Mouse (Mus musculus) brain, embryonic 18.5 days (tissue): ENCODE results near the gene Hk3.

ENCODE experiments used
- DNase-seq: peaks from one replicate; pipeline ENCODE4 v3.0.0-alpha.2; 2012; ENCODE audit warnings: low read depth, low spot score

Gene Hk3

DNA sequence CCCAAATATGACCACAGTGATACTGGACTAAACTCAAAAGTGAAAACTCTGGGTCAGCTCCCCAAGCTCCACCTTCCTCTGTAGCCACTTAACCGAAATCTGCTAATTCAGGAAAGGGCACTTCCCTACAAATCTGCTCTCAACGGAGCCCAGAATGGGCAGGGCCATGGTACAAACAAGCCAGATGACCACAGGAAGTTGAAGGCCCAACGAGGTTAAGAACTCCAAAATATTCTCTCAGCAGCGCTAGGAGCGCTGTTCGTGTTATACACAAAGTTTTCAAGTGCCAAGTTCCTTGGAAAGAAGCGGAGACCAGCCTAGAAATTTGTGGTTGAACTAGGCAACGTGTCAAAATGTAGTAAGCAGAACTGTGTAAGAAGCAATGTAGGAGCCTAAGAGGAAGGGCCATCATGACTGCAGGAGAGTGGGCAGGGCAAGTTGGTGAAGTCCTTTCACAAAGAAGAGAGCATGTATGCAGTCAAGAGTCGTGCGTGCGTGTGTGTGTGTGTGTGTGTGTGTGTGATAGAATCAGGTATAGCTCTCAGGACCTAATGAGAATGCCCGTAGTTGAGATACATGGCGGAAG lies at the start of gene Hk3:
Hk3 (minus strand) TSS at position 192 of the 586 bp plus-strand sequence.
- DNase-seq = no peak

DNA sequence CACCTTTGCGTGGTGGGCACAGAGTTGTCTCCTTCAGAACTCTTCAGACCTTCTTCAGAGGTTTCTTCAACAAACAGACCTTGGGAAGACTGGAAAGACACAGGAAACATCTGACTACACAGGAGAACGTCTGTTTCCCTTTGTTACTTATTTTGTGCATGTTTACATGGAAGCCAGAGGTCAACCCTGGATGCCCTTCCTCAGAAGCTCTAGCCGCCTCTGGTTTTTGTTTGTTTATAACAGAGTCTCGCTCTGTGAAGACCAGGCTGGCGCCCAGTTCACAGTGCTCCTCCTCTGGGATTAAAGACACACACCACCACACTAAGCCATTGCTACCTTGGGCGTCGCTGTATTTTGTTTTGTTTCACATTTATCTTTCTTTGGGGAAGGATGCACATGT lies 48.5 kb upstream of the Hk3 start:
- DNase-seq = no peak

DNA sequence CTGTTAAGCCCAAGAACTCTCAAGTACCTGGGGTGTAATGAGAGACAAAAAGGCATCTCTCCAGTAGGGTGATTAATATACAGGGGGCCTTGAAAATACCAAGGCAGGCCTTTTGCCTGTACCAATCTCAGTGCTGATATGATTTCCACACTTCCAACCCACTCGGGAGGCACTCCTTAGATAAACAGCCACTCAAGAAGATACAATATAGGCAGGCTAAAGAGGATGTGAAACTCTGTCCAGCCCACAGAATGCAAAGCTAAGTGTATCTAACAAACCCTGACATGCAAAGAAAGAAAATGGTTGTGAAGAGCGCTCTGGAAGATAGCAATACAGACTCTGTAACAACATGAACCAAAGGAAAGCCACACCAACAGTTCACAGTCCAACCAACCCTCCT lies 42.1 kb upstream of the Hk3 start:
- no peak for DNase-seq

DNA sequence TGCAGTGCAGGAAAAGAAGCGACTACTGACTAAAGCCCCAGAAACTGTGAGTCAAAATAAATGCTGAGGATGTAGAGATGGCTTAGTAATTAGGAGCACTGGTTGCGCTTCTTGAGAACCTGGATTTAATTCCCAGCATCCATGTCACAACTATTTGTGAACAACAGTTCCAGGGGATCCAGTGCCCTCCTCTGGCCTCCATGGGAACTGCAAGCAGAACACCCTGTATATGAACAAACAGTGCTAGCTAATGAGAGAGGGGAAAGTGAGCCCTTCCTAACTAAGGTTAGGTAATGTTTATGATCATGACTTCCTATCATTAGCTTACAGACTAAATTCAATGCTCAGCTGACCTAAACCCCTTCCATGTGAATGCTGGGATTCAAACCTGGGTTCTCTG lies 36.9 kb upstream of the Hk3 start:
- DNase-seq = no peak

DNA sequence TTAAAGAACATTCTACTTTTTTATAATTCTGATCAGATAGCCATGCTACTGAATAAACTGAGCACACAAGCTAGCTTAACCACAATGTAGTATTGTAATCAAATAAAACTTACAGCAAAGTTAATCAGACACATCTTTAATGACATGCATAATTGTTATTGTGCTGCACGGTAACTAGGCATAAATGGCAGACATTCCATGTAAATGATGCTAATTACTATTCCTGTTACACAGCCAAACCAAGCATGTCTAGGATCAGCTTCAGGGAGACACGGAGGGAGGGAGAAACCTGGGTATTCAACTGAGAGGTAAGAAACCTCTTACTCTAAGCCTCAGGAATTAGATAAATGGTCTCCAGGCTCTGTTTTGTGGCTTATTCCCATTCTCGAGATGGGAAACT lies 26.5 kb upstream of the Hk3 start:
- DNase-seq = no peak

DNA sequence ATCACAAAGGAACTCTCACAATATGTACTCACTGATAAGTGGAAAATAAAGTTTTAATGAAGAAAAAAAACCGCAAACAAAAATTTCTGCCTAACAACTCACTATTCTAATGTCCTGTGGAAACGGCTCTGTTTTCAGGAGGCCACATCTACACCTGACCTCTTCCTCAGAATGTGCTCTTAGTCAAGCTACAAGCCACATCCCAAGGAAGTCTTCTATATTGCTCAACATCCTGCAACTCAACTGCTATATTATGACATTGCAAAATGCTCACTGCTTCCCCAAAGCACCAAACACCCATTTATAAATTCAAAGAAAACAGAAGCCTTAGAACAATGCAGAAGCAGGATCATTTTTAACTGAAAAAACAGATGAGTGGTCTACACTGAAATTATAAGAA lies 18.8 kb upstream of the Hk3 start:
- DNase-seq = no peak

DNA sequence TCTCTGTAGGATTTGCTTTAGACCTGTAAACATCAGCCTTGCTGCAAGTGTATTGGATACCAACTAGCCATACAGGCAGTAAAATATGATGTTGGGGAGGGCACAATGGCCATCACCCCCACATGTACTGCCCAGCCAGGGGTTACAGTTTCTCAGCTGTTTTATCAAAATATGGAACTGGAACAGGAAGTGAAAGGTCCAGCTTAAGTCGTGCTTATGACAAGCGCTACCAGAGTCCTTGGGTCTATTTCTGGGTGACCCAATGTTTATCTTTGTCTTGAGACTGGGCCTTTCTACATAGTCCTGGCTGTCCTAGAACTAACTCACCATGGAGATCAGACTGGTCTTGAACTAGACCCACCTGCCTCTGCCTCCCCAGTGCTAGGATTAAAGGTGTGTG lies 3.0 kb upstream of the Hk3 start:
- DNase-seq = no peak

DNA sequence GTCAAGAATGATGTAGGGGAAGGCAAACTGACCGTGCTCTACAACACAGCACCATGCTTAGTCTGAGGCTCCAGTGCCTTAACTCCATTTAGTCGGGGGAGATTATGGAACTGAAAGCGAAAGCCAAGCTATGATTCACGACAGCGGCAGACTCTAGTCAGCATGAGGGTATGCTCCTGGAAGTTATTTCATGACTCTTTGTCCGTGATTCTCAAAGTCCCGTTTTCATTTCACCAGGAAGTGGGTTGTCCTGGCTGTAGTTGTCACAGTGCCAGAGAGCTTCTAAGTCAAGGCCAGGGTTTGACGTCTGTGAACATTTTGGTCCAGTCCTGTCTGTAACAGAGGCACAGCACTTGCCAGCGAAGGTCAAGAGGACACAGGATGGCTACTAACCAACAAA lies 1.5 kb upstream of the Hk3 start:
- no peak for DNase-seq

DNA sequence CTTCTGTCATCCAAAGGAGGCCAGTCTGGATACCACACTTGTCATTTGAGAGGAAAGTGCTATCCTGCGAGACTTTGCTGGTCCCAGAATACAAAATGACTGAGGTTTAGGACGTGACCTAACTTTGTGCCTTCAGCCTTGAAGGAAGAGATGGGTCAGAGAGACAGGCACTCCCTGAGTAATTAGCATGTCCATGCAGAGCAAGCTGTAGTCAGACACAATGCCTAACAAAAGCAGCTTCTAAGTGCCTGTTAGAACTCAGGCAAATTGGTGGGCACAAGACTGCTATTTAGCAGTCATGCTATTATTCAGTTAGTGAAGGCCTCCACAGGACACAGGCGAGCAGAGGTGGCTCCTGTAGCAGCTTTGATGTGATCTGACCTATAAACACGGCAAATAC lies 1.1 kb upstream of the Hk3 start:
- DNase-seq = no peak

DNA sequence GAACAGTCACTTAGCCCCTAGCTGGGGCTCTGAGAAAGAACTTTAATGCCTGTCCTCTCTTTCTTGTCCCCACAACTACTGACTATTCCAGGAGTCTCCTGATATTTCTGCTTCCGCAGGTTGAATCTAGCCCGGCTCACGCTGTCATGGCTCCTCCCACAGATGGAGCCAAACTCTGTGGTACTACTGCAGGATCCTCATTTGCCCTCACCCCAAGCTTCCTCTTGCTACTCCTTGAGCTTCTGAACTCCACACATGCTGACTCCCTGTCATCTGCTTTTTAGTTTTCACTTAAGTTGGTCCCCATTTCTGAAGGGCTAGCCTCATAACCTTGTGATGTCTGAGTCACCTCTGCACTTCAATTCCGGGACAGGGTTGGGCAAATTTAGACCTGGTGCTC lies 1.1 kb downstream of the Hk3 start:
- no peak for DNase-seq

DNA sequence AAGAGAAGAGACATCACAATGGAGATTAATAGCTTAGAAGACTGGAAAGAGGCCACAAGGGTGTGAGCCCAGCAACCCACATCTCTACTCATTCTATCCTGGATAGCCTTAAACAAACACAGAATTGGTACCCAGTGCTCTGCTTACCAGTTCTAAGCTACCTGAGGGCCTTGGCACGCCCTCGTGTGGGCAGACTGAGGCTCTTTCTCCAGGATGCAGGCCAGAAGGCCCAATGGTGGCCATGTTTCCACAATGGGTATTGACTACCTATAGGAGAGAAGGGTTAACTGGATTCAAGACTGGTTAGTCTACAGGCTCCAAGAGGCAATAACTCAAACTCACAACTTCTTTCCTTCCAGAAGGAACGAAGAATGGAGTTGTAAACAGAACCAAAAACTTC lies 2.0 kb downstream of the Hk3 start:
- no peak for DNase-seq

DNA sequence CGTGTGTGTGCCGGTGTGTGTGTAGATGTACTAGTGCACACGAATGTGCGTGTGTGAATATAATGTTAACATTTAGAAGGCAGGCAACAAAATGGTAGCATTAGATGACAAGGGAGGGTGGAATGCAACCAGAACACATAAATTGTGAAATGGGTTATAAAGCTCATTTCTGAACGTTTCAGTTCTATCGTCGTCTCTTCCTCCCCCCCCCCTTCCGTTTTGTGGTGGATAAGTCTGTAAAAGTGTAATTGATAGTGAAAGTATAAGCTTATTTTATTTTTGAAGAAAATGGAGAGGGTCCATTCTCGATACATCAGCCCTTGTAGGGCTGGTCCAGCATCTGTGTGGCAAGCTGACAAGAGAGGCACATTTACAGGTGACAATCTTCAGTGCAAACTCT lies 2.5 kb downstream of the Hk3 start:
- DNase-seq = no peak

DNA sequence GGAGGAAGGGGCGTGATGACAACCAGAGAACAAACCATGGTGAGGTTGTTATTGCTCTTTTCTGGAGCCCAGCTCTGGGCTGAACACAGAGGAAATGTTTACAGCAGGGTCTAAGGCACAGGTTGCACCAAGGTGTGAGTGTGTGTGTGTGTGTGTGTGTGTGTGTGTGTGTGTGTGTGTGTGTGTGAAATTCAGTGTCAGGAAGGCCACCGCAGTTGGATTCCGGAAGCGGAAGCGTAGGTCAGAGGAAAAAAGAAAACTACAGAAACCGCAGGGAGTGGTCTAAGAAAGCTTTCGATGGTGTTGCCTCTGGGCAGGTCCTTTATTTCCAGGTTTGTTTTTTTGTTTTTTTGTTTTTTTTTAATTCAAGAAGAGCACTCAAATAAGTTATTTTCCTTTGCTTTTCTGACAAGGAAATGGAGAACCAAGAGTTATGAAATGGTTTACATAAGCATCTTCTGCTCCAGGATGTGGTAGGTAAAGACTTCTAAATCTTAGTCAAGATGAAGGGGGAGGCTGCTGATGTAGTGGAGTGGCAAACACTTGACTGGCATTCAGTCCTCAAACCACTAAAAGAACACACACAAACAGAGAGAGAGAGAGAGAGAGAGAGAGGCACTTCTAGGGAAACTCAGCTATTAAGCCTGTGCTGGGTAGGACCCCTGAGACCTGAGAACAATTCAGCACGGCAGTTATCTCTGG lies 3.1 kb downstream of the Hk3 start:
- no peak for DNase-seq

DNA sequence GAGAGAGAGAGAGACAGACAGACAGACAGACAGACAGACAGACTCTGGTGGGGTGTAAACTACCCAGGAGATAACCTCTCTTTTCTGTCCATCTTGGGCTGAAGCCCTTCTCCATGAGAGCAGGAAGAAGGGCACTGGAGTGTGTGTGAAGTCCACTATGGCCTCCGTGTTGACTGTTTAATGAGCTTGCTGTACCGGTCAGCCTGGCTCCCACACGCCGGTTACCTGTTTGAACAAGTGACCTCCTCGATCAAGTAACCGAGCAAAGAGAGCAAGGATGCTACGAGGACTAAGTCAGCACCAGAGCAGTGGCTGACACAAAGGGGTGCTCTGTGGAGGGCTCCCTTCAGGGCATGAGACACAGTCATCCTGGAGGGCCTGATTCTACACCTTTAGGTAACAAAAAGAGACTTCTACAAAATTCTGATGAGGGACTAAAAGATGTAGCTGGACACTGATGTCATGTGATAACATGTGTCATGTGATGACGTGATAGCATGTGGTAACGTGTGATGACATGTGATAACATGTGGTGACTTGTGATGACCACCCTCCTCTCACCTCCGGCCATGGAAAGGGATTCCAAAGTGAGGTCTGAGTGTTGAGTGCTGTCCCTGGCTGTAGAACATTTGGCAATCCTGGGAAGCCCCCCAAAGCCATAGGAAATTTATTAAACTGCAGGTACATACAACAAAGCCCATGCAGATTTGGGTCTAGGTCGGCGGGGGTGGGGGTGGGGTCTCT lies 3.9 kb downstream of the Hk3 start:
- no peak for DNase-seq

DNA sequence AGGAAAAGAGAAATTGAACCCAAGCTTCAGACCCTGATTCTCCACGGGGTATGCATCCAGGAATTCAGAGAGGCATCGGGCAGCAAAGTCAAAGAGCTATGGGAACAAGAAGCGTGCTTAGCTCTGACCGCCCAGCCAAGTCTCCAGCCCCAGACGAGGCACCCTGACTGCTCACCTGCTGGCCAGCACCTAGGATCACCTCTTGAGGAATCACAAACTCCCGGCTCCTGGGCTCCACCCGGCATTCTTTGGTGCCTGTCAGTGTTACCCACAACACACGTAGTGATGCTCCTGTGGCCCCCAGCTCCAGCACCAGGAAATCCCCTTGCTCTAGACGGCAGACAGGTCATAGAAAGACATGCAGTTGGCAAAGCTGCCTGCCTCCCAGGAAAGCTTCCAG lies 6.7 kb downstream of the Hk3 start:
- DNase-seq = no peak

DNA sequence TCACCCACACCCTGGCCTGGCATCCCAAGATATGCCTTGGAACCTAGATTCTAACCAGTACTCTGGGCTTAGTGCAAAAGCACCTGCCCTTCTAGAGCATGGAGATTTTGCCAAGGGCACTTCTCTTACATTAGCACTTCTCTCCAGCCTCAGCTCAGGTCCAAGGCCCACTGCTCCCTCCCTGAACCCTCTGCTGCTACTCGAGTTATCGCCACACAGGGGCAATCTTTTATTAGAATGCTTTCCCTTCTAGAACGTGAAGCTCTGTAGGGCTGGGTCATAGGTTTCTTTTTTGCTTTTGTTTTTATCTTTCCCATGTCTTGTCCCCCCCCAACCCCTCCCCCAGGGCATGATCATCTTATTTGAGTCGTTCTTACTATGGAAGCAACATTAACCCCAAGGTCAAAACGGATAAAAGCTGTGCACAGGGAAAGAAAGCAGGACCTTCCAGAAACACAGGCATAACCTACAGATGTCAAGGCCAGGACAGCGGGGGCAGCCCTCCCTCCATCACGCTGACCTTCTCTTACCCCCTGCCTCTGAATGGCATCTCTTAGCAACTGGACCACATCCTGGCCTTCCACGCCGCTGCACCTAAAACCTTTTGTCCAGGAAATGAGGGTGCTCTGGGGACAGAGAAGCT lies 7.4 kb downstream of the Hk3 start:
- no peak for DNase-seq

DNA sequence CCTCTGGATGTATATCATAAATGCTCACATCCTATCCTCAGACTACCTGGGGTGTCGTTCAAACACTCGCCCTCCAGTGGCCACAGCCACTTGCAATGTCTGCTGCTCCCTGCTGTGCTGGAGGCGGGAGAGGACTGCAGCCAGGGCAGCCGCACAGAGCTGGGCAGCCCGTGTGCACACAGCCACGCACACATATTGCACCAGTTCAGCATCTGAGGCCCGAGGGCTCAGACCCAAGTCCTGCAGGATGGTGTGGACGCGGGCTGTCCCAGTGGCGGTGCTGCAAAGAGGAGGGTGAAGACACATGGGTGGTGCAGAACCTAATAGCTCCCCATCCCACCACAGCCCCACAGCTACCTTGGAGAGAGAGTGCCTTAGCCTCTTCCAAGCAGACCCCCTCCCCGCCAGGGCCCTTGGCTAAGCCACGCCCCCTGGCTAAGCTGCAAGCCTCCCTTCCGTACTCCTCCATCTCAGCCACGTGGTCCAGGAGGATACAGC lies 9.2 kb downstream of the Hk3 start:
- no peak for DNase-seq

DNA sequence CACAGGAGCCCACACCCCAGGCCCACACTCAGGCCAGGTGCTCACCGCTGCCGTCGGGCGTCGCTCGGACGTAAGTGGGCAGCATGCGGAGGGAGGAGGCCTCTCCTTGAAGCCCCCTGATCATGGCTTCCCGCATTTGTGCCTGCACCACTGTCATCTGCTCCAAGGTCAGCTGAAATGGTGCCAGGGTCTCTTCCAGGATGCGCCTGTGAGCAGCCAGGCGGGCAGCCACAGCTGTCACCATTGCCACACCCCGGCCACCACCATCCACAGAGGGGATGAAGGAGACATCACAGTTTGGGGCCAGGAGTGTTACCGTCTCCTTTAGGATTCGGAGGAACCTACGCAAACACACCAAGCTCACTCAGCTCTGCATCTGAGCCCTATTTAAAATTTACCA lies 10.1 kb downstream of the Hk3 start:
- DNase-seq = no peak

DNA sequence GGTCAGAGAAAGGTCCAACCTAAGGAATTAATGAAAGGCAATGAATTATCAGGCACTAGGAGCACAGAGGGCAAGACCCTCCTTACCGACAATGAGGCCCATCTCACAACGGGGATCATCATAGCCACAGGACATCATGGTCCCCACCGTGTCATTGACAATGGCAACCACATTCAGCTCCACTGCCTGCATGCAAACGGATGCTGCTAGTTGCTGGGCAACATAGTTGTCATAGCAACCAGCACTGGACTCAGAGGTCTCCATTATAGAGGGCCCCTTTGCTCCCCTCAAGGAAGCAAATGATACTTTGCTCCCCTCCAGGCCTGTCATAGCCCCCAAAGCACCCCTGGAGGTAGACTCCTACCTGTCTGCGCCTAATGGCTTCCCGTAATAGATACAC lies 12.6 kb downstream of the Hk3 start:
- peak; percentile 51 for DNase-seq

DNA sequence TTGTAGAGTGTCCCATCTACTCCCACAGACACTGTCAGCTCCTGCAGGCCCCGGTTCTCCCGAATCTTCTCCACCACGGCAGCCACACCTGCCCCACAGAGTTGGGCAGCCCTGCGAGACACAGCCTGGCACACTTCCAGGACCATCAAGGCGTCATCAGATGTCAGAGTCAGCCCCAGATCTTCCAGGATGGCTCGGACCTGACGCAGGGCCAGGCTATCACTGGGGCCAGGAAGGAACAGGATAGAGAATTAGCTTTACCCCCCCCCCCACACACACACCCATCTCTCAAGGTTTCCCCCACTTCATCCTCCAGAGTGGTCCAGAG lies 14.8 kb downstream of the Hk3 start:
- DNase-seq = no peak

DNA sequence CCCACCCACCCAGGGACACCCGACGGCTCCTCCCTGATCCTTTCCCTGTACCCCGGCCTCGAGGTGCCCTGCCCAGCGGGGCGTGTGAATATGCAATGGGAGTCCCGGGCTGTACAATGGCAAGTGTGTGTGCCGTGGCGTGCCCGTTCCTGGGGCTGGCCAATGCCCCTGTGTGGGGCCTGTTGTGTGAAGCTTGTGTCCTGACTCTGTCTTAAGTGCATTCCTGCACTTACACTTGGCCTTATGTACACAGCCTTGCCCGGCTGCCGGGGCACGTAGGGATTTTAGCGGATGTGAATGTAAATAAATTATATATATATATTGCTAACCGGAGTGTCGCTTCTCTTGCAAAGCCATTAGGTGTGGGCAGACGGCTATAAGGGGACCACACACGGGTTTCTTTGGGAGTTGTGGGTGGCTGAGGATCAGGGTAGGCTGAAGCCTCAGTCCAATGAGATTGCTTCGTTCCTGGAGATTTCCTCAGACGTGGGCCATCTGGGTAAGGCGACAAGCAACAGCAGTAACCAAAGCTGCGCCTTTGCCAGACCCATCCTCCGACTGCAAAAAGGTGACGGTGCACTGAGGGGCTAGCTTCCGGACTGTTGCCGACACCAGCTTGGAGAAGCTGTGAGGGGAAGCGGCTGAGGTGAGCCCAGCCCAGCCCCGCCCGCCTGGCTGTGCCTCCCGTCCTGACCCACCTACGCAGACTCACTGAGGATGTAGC lies 15.3 kb downstream of the Hk3 start:
- no peak for DNase-seq

DNA sequence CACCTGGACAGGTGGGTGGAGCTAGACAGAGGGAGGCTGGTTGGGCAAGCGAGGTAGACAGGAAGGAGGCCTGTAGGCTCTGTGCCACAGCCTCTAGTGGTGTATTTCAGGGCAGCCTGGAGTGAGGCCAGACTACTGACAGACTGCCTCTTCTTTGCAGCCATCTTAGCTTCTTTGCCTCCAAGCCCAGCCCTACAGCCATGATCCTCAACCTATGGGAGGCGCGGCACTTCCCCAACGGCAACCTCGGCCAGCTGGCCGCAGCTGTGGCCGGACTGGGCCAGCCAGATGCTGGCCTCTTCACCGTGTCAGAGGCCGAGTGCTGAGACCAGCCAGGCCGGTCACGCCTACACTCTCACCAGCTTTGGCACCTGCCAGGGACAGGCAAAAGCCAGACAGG lies 16.5 kb downstream of the Hk3 start:
- no peak for DNase-seq
